Mouse (Mus musculus) large intestine, adult 2 months (tissue): ENCODE measurements around the gene Vmn2r114. TPM values are rescaled to one million over a fixed set of nuclear protein-coding genes. Genes with fewer than 3 reads are reported as not detected.
"Not testable (repeated sequence)": the region's sequence is repeated elsewhere in the genome, so short reads cannot be mapped to it uniquely, and the experiment has no call there.

Experiments
- DNase-seq: peaks from one replicate; pipeline ENCODE4 v3.0.0-alpha.2; 2012; ENCODE audit warnings: low read depth, low spot score
- WGBS: fragments of 180-500 bp; shearing (Covaris S2); methylation state at CpG from one replicate; pipeline ENCODE4 v1.1.7; 2018; 5-methylcytosine and 5-hydroxymethylcytosine counted together
- polyA plus RNA-seq: library from polyadenylated mRNA; depleted of rRNA; stranded (reverse); fragments of >200 nt; gene quantifications from 2 replicates; pipeline ENCODE4 v1.2.3, GENCODE M21; 2012; rRNA removed

Vmn2r114 gene
- polyA plus RNA-seq: not detected in 2 replicates

GRCm38 (mm10) chr17:23312437-23312836 lies at the start of gene Vmn2r114:
TSS of gene Vmn2r114 (minus strand) at chr17:23312537.
- not testable (repeated sequence) for DNase-seq
- WGBS: 66% methylated on average over 2 of the region's 2 CpGs

DNA sequence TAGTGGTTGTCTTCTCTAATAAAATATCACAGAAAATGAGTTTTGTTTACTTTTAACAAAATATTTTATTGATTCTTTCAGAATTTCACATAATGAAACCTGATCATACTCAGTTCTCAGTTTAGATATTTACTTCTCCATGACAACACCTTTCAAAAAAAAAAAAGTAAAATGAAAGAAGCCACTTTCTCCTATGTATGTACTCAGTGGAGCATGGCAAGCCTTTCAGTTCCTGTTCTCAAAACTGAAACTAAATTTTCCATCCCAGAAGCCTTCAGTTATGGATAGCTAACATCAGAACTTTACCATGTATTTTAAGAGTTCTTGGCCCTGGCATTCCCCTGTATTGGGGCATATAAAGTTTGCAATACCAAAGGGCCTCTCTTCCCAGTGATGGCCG lies 39.3 kb upstream of the Vmn2r114 start:
- DNase-seq: no peak
- 72% methylated on average over 1 of the region's 1 CpGs for WGBS

DNA sequence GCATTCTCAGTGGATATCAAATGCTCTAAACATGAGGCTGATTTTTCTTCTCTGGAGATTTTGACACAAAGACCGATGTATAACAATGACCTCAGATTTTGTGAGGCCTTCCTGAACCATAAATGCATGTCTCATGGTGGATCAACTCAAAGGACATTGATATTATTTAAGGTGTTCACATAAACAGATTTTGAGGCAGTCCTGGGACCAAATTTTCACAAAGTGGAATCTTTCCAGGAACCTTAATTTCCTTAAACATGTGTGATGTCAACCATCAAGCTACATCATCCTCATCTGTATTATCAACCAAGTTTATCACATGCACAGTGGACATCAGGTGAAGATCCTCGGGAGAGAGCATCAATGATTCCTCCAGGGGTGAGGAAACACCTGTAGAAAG lies 31.1 kb upstream of the Vmn2r114 start, which contains the start of gene Vmn2r115:
Vmn2r115 (plus strand) TSS at position 301 of the 400 bp plus-strand sequence.
- 29% methylated on average over 2 of the region's 2 CpGs for WGBS
- DNase-seq: not testable (repeated sequence)

- DNase-seq: no peak
- 71% methylated on average over 6 of the region's 6 CpGs for WGBS
Observed at GRCm38 (mm10) chr17:23330657-23331056, 18.3 kb upstream of the Vmn2r114 start.

Other genes starting within 250 kb of the Vmn2r114 start
- 0.43 and 0.52 TPM in 2 replicates for gene Zfp40, start 119.3 kb downstream of the Vmn2r114 start, polyA plus RNA-seq
- gene Vmn2r115, start 31.2 kb upstream of the Vmn2r114 start, polyA plus RNA-seq: not detected in 2 replicates
- gene Vmn2r116, start 72.1 kb upstream of the Vmn2r114 start, polyA plus RNA-seq: not detected in 2 replicates
- not detected in 2 replicates for gene Vmn2r117, start 167.2 kb upstream of the Vmn2r114 start, polyA plus RNA-seq